Mouse (Mus musculus) heart, embryonic 13.5 days (tissue): Measurements from ENCODE around the gene Pcp4. TPM values are rescaled to one million over a fixed set of nuclear protein-coding genes. Genes with fewer than 3 reads are reported as not detected.
"Not testable (repeated sequence)": the region's sequence is repeated elsewhere in the genome, so short reads cannot be mapped to it uniquely, and the experiment has no call there.

Source experiments
- ATAC-seq: fragments of 200-750 bp; cut with Nextera tagmentation; 2 replicates; pipeline ENCODE4 v1.8.0; 2017; ENCODE audit warnings: moderate TSS enrichment; ENCODE audit not compliant: insufficient number of reproducible peaks, low FRiP score, low TSS enrichment; ENCODE audit errors: extremely low read depth
- H3K27ac ChIP-seq: fragments of 300-500 bp; sonication (generic); replicated peaks from 2 replicates; pipeline ENCODE4 v1.5.1; 2015; ENCODE audit warnings: moderate library complexity, mild to moderate bottlenecking, inconsistent platforms
- H3K27me3 ChIP-seq: fragments of 300-500 bp; sonication (generic); replicated peaks from 2 replicates; pipeline ENCODE4 v1.6.1; 2015; ENCODE audit warnings: mild to moderate bottlenecking, inconsistent platforms
- H3K36me3 ChIP-seq: fragments of 300-500 bp; sonication (generic); 2 replicates; pipeline ENCODE4 v1.6.1; 2015; ENCODE audit warnings: mild to moderate bottlenecking, inconsistent platforms
- H3K4me1 ChIP-seq: fragments of 300-500 bp; sonication (generic); 2 replicates; pipeline ENCODE4 v1.6.1; 2015; ENCODE audit warnings: inconsistent platforms
- H3K4me2 ChIP-seq: fragments of 300-500 bp; sonication (generic); 2 replicates; pipeline ENCODE4 v1.6.1; 2015; ENCODE audit warnings: inconsistent platforms, mild to moderate bottlenecking, moderate library complexity
- H3K4me3 ChIP-seq: fragments of 300-500 bp; sonication (generic); 2 replicates; pipeline ENCODE4 v1.5.1; 2015; ENCODE audit warnings: moderate library complexity, mild to moderate bottlenecking, inconsistent platforms
- H3K9ac ChIP-seq: fragments of 300-500 bp; sonication (generic); 2 replicates; pipeline ENCODE4 v1.6.1; 2015; ENCODE audit warnings: inconsistent platforms, mild to moderate bottlenecking, moderate library complexity
- H3K9me3 ChIP-seq: fragments of 300-500 bp; sonication (generic); 2 replicates; pipeline ENCODE4 v1.6.1; 2016; ENCODE audit warnings: inconsistent platforms
- WGBS: fragments of 180-500 bp; shearing (Covaris S2); methylation state at CpG from one replicate; pipeline ENCODE4 v1.1.7; 2015; ENCODE audit warnings: mixed read lengths; 5-methylcytosine and 5-hydroxymethylcytosine counted together
- polyA plus RNA-seq: library from polyadenylated mRNA; unstranded; fragments of >200 nt; fragmentation: Nextera tagmentation; extraction: Ambion mirVana; gene quantifications from 2 replicates; pipeline ENCODE4 v1.2.1, GENCODE M21; 2015

The Pcp4 gene
- polyA plus RNA-seq, result 1.1 and 2.8 TPM in 2 replicates

DNA sequence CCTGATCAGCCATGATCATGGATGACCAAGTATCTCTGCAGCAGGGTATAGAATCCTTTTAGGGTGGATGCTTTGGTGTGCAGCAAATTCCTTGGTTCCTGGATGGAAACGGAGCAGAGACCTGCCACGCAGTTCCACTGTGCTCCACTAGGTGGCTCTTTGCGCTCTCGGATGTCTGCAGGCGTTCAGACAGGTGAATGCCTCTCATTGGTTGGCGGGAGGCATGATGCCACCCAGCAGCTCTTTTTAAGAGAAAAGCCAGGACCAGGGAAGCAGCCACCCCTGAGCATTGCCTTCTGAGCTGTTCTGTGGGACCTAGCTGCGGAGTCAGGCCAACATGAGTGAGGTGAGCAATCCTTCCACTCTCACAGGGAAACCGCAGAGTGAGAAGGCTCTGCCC is at the start of gene Pcp4:
TSS of gene Pcp4 (plus strand) at position 162 of the 400 bp plus-strand sequence.
- Histone ChIP-seq H3K36me3 (no peaks in the 10 kb centered on the region), H3K4me2 (no peak within 1 kb of the TSS), H3K9ac (no peak within 1 kb of the TSS), H3K4me3 (no peak within 1 kb of the TSS), H3K27me3 (peaks cover 36% of the 10 kb centered on the region), H3K9me3 (no peaks in the 10 kb centered on the region), H3K4me1 (peaks cover 13% of the 10 kb centered on the region), H3K27ac (no peak within 1 kb of the TSS)
- no peak for ATAC-seq
- 15% methylated on average over 8 of the region's 8 CpGs for WGBS

DNA sequence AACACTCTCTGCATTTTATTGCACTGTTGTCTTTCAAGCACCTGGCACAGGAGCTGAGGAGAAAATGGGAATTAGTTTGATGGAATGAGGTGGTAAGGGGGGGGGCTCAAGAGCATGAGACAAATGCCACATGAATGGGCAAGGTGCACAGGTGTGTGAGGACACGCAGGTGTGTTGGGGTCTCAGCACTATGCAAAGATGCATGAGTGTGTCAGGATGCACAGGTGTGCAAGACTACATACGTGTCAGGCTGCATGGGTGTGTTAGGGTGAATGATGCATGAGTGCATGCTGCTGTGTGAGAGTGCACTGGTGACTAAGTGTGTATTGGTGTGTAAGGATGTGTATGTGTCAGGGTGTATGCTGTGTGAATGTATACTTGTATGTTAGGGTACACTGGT is 42.4 kb upstream of the Pcp4 start:
- H3K9ac ChIP-seq, result no peak overlapping the region
- H3K36me3 ChIP-seq, result no peaks in the 10 kb centered on the region
- no peaks in the 10 kb centered on the region for H3K4me1 ChIP-seq
- no peak overlapping the region for H3K27ac ChIP-seq
- no peak overlapping the region for H3K4me3 ChIP-seq
- no peak overlapping the region for H3K4me2 ChIP-seq
- ATAC-seq, result no peak
- WGBS, result 66% methylated on average over 2 of the region's 2 CpGs
- H3K9me3 ChIP-seq, result no peaks in the 10 kb centered on the region
- peaks cover 20% of the 10 kb centered on the region; the same call in 1 of the 2 replicates for H3K27me3 ChIP-seq

DNA sequence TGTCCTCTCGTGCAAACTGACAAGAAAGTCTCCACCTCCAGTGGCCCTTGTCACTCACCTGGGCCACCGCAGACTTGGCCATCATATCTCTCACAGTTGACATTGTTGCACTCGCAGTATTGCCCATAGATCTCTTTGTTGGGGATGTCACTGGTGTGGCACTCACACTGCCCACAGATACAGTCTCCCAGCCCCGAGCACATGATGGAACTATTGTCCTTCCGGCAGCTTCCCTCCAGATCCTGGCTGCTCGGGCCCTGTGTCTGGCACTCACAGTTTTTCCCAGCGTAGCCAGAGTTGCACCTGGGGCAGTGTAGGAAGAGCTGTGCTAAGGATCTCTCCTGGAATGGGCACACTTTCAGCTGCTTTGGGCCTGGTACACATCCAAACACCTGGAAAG is 40.7 kb upstream of the Pcp4 start:
- no peaks in the 10 kb centered on the region for H3K4me1 ChIP-seq
- H3K9ac ChIP-seq, result no peak overlapping the region
- no peak overlapping the region for H3K4me2 ChIP-seq
- no peak overlapping the region for H3K4me3 ChIP-seq
- no peaks in the 10 kb centered on the region for H3K9me3 ChIP-seq
- WGBS, result 76% methylated on average over 7 of the region's 7 CpGs
- H3K27ac ChIP-seq, result no peak overlapping the region
- H3K36me3 ChIP-seq, result no peaks in the 10 kb centered on the region
- no peak for ATAC-seq
- H3K27me3 ChIP-seq, result peaks cover 28% of the 10 kb centered on the region; the same call in 1 of the 2 replicates

DNA sequence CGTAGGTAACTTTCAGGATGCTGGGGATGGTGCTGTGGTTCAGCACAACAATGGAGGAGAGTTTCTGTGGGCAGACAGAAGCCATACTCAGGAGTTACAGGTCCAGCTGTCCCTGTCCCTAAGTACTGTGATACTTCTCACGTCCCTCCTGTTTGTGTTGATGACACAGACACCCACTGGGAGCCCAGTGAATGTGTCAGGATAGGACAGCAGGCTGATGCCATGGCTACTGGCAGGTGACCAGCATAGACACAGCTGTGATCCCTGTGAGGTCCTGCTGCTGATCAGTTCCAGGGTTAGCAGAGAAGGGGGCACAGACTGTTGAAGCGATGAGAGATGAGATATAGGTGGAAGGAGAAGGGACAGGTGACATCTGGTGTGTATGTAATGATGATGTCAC is 38.4 kb upstream of the Pcp4 start:
- 57% methylated on average over 3 of the region's 3 CpGs for WGBS
- Histone ChIP-seq H3K9me3 (no peaks in the 10 kb centered on the region), H3K4me3 (no peak overlapping the region), H3K9ac (no peak overlapping the region), H3K36me3 (no peaks in the 10 kb centered on the region), H3K4me1 (no peaks in the 10 kb centered on the region), H3K27ac (no peak overlapping the region), H3K4me2 (no peak overlapping the region), H3K27me3 (peaks cover 32% of the 10 kb centered on the region)
- no peak for ATAC-seq

DNA sequence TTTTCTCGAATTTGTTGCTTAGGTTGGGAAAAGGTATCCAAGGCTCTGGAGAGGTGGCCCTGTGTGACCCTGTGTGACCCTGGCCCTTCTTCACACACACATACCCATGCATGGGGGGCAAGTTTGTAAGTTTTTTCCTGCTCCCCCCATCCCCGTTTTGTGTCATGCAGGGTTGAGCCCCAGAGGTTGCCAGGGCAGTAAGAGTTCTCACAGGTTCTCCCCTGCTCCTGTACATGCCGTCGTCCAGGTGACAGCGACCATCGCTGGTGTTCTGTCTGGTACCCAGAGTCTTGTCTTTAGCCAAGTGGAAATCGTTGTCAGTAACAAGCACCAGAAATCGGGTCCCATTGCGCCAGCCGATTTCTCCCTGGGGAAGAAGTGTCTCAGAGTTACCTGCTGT is 34.1 kb upstream of the Pcp4 start:
- Histone ChIP-seq H3K9ac (no peak overlapping the region), H3K4me2 (no peak overlapping the region), H3K27ac (no peak overlapping the region), H3K4me1 (no peaks in the 10 kb centered on the region), H3K9me3 (no peaks in the 10 kb centered on the region), H3K36me3 (no peaks in the 10 kb centered on the region), H3K27me3 (peaks cover 28% of the 10 kb centered on the region), H3K4me3 (no peak overlapping the region)
- WGBS, result 75% methylated on average over 10 of the region's 10 CpGs
- no peak for ATAC-seq

DNA sequence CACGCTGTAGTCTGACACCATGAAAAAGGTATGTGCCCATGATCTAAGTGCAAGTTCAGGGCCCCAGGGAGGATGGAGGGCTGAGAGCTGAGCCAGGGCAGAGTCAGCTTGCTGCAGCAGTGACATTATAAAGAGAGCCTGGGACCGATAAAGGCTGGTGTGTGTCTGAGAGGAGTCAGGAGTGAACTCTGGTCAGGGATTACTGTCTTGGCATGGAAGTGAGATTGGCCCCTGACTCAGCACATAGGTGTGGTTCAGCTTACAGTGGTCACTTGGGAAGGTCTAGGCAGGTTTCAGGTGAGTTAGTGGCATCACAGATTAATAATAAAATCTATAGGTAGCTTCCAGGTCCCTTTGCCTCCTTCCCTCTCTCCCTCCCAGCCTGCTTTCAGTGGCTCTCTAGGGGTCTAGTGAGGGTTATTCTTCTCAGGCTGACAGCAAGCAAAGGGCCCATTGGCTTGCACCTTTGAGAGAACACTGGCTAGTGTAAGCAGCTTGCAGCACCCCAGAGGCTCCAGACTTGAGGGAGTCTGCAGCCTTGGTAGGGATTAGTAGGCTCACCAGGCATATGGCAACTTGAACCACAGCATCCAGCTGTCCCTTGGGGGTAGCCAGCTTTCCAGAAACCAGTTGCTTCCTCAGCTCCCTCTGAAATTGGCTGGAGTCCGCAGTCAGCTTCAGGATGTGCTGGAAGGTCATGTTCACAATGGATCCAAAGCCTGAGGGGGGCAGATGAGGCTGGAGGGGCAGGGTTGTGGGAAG is 33.2 kb upstream of the Pcp4 start:
- Histone ChIP-seq H3K4me2 (no peak overlapping the region), H3K27me3 (peaks cover 19% of the 10 kb centered on the region), H3K36me3 (no peaks in the 10 kb centered on the region), H3K9me3 (no peaks in the 10 kb centered on the region), H3K9ac (no peak overlapping the region), H3K4me3 (no peak overlapping the region), H3K4me1 (no peaks in the 10 kb centered on the region), H3K27ac (no peak overlapping the region)
- WGBS, result 66% methylated on average over 3 of the region's 3 CpGs
- no peak for ATAC-seq

DNA sequence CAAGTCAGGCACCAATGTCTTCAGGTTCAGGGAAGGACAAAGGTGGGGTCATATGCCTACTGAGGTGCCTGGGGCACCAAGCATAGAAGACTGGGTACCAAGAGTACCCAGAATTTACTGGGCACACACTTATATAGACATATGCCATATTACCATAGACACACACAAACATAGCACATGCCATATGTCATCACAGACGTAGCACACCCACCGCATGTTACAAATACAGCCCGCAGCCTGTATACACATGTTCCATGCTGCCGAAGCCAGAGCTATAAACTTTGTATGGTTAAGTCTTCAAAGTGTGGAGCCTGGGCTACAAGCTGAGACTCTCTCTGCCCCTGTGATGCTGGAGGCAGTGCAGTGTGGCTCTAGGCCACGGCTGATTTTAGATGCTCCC is 28.5 kb upstream of the Pcp4 start:
- H3K4me1 ChIP-seq, result no peaks in the 10 kb centered on the region
- H3K9ac ChIP-seq, result no peak overlapping the region
- no peak overlapping the region for H3K4me3 ChIP-seq
- no peak for ATAC-seq
- no peak overlapping the region for H3K4me2 ChIP-seq
- H3K27me3 ChIP-seq, result peaks cover under 1% of the 10 kb centered on the region; the same call in 1 of the 2 replicates
- WGBS, result 84% methylated on average over 5 of the region's 5 CpGs
- H3K9me3 ChIP-seq, result no peaks in the 10 kb centered on the region
- H3K27ac ChIP-seq, result no peak overlapping the region
- H3K36me3 ChIP-seq, result no peaks in the 10 kb centered on the region

DNA sequence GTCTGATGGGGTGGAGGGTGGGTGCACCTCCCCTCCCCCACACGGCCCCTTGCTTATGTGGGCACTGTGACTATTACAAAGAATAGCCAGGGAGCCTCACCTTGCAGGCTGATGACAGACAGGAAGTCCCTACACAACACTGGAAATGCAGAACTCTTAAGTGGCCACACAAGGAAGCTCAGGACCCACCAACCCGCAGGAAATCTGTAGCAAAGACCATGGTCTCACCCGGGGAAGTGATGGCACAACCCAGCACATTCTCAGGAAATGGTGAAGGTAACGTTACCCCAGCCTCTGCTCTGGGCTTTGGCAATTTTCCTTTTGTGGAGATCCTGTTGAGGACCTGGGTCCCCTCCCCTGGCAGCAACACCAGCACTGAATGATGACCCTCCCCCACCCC is 27.7 kb upstream of the Pcp4 start:
- H3K27ac ChIP-seq, result no peak overlapping the region
- whole genome bisulfite sequencing, result 58% methylated on average over 4 of the region's 4 CpGs
- H3K27me3 ChIP-seq, result no peaks in the 10 kb centered on the region; the same call in 1 of the 2 replicates
- no peaks in the 10 kb centered on the region for H3K9me3 ChIP-seq
- H3K9ac ChIP-seq, result no peak overlapping the region
- H3K4me2 ChIP-seq, result no peak overlapping the region
- no peak for ATAC-seq
- no peaks in the 10 kb centered on the region for H3K4me1 ChIP-seq
- H3K4me3 ChIP-seq, result no peak overlapping the region
- no peaks in the 10 kb centered on the region for H3K36me3 ChIP-seq

DNA sequence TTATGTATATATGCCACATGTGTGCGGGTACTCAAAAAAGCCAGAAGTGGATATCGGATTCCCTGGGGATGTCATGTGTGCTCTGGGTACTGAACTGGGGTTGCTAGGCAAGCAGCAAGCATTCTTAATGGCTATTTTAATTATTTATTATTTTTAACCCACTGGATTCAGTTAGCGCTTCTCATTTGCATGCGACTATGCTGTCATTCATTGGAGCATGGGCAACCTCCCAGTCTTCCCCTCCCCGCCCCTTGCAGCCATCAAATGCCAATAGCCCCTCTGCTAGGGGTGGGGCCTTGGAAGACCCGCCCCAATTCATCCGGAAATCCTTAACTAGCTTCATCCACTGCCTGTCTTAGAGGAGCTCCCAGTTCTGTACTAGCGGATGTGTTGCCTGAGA is 26.5 kb upstream of the Pcp4 start:
- Histone ChIP-seq H3K9ac (no peak overlapping the region), H3K4me1 (no peaks in the 10 kb centered on the region), H3K27me3 (no peaks in the 10 kb centered on the region; the same call in 1 of the 2 replicates), H3K27ac (no peak overlapping the region), H3K4me2 (no peak overlapping the region), H3K4me3 (no peak overlapping the region), H3K36me3 (no peaks in the 10 kb centered on the region), H3K9me3 (no peaks in the 10 kb centered on the region)
- no peak for ATAC-seq
- WGBS, result 86% methylated on average over 8 of the region's 8 CpGs

DNA sequence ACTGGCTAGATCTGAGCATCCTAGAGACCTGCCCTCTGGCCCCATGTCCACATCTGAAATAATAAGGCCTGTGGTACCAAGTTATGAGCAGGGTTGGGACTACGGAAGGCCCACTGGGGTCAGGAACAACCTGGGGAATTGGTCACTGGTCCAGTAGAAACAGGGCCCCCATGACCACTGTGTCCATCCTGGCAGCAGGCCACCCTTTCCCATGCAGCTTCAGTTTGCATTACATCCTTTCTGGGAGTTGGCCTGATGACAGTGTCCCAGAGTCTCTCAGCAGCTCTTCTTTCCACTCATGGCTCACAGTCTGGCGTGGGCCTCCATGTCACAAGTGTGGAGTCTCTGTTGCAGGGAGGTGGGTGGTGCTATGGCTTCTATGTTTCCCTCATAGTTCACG is 25.6 kb upstream of the Pcp4 start:
- H3K9me3 ChIP-seq, result no peaks in the 10 kb centered on the region
- H3K36me3 ChIP-seq, result no peaks in the 10 kb centered on the region
- no peak for ATAC-seq
- no peaks in the 10 kb centered on the region for H3K4me1 ChIP-seq
- no peak overlapping the region for H3K4me2 ChIP-seq
- no peak overlapping the region for H3K9ac ChIP-seq
- no peak overlapping the region for H3K27ac ChIP-seq
- no peak overlapping the region for H3K4me3 ChIP-seq
- WGBS, result 78% methylated on average over 3 of the region's 3 CpGs
- no peaks in the 10 kb centered on the region; the same call in 1 of the 2 replicates for H3K27me3 ChIP-seq

DNA sequence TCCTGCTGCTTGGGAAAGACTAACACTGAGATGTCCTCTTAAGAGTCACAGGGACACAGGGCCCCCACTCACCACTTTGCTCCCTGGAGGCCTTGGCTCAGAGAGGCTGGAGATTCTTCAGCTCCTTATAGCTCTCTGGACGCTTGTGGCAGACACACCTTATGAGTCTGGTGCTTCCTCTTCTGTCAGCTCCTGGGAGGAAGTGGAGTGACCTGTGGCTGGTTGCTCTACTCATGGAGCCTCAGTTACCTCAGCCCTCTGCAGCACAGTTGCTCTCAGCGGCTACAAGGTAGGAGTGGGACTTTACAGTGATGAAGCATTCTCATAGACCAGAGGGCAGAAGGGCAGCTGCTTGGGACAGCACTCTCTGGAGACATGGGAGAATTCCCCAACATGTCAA is 23.9 kb upstream of the Pcp4 start, which contains the start of gene Itgb2l:
TSS of gene Itgb2l (minus strand) at position 152 of the 400 bp plus-strand sequence.
- WGBS, result 68% methylated on average over 2 of the region's 2 CpGs
- H3K9me3 ChIP-seq, result no peaks in the 10 kb centered on the region
- no peak within 1 kb of the TSS for H3K27ac ChIP-seq
- H3K36me3 ChIP-seq, result no peaks in the 10 kb centered on the region
- H3K4me3 ChIP-seq, result no peak within 1 kb of the TSS
- H3K9ac ChIP-seq, result no peak within 1 kb of the TSS
- H3K27me3 ChIP-seq, result no peaks in the 10 kb centered on the region
- H3K4me2 ChIP-seq, result no peak within 1 kb of the TSS
- ATAC-seq, result no peak
- H3K4me1 ChIP-seq, result no peaks in the 10 kb centered on the region

DNA sequence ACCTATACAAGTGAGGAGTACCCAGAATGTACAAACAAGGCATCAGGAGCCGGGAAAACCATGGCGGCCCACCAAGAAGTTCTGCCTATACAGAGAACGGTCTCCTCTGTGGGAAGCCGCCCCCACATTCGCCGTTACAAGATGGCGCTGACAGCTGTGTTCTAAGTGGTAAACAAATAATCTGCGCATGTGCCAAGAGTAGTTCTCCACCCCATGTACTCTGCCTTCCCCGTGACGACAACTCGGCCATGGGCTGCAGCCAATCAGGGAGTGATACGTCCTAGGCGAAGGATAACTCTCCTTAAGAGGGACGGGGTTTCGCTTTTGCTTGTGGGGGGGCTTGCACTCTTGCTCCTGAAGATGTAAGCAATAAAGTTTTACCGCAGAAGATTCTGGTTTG is 16.5 kb upstream of the Pcp4 start:
- H3K27me3 ChIP-seq, ATAC-seq, H3K27ac ChIP-seq, H3K4me2 ChIP-seq, H3K4me1 ChIP-seq, H3K36me3 ChIP-seq, H3K9me3 ChIP-seq, H3K4me3 ChIP-seq, H3K9ac ChIP-seq: not testable (repeated sequence)
- 87% methylated on average over 16 of the region's 16 CpGs for WGBS
